Mouse (Mus musculus) inflammation-experienced regulatory T-cells, adult 6 months (primary cell): ENCODE results near the gene D630039A03Rik. TPM values are rescaled to one million over a fixed set of nuclear protein-coding genes. Genes with fewer than 3 reads are reported as not detected.
"Not testable (repeated sequence)": the region's sequence is repeated elsewhere in the genome, so short reads cannot be mapped to it uniquely, and the experiment has no call there.

ENCODE experiments used
- ATAC-seq: one replicate; pipeline ENCODE4 v1.8.0; 2017
- polyA plus RNA-seq, 3 experiments: library from polyadenylated mRNA; unstranded; fragments of 100-300 nt; shearing (Covaris generic); gene quantifications; one replicate each; pipeline ENCODE4 v1.2.1; 2017

The D630039A03Rik gene
- polyA plus RNA-seq, 3 experiments from 2014 or later, result 8.9 to 18.3 (median 18.2) TPM

- ATAC-seq, result no peak
Measured at GRCm38 (mm10) chr4:57924556-57925071, 8.5 kb upstream of the D630039A03Rik start.

- ATAC-seq, result no peak
Measured at GRCm38 (mm10) chr4:57922171-57922570, 6.1 kb upstream of the D630039A03Rik start.

GRCm38 (mm10) chr4:57920522-57920921 is 4.4 kb upstream of the D630039A03Rik start:
- ATAC-seq, result no peak

- no peak for ATAC-seq
Measured at GRCm38 (mm10) chr4:57919494-57920423, 3.7 kb upstream of the D630039A03Rik start.

DNA sequence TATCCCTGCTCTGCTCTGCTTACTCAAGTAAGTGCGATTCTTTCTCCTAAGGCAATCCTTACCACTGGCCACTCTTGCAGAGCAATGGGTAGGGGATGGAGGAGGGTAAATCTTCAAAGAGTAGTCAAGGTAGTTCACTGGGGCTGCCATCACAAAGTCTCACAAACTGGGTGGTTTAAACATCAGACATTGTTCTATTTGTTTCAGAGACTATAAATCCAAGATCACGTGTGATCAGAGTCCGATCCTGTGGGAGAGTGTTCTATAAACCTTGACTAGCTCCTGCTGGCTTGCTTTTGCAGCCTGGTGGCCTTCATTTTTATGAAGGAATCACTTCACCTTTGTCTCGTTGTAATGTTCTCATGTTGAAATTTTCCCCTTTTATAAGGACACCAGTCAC is 614 bp upstream of the D630039A03Rik start:
- ATAC-seq, result no peak

DNA sequence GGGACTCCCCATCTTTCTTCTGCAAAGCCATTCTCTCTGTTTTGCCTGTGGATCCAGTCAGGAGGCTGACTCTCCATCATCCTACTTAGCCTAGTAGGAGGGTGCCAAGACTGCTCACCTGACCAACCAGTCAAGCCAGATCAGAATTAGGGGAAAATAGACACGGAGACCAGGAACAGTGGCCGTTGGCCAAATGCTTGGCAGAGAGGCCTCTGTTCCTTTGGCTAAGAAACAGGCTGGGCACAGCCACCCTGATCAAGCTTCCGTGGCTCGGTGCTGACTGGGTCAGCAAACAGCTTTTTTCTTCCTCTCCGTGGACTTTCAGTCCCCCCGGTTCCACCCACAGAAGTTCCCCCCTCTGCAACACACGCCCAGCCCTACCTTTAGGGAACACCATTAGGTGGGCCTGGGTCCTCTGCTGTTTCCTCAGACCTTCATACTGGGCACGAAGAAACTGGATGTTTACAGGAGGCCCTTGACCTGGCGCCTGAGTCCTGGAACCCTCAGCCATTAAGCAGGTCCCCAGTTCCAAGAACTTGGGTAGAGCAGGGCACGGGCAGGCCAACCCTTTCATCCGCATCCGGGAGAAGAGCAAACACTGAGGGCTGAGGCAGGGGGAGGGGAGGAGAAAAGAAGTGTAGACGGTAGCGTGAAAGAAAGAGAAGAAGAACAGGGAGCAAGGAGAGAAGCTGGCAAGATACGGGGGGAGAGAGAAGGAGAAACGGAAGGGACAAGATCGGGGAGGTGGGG is 706 bp downstream of the D630039A03Rik start:
- ATAC-seq, result peak; percentile 75

DNA sequence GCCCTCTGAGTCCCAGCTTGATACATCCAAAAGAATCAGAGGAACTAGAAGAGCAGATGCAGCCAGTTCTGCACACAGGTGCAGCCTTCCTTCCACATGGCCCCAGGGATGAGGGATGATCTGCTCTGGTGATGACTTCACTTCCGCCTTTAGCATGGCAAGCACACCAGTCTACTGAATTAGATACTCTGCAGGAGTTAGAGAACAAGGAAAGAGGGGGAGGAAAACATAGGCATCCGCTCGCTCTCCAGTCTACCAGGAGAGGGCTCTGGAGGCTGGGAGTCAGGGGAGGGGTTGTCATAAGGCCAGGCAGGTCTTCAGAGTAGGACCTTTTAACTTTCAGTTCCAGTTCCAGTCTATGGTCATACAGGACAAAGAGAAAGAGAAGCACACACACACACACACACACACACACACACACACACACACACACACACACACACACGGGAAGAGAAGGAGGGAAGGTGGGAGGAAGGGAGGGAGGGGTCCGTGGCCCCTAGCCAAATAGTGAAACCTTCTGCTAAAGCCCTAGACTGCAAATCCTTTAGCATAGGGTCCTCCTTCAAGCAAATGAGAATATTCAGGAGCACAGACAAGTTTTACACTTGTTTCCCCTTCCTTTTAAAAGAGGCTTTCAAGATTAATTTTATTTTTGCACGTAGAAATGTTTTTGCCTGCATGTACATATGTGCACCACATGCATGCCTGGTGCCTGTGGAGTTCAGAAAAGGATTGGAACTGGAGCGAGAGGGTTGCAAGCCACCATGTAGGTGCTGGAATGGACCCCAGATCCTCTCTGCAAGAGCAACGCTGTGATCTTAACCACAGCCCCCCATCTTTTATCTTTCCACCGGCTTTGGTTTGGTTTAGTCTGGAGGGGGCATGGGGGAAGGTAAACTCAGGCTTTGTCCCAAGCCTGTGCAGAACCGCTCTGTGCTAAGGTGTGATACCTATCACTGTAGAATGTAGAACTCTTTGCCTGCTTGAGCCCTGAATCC is 1.6 kb downstream of the D630039A03Rik start:
- peak; percentile 7 for ATAC-seq

- no peak for ATAC-seq
Measured at GRCm38 (mm10) chr4:57913021-57913420, 3.1 kb downstream of the D630039A03Rik start.

GRCm38 (mm10) chr4:57908860-57909259 is 7.2 kb downstream of the D630039A03Rik start:
- no peak for ATAC-seq

DNA sequence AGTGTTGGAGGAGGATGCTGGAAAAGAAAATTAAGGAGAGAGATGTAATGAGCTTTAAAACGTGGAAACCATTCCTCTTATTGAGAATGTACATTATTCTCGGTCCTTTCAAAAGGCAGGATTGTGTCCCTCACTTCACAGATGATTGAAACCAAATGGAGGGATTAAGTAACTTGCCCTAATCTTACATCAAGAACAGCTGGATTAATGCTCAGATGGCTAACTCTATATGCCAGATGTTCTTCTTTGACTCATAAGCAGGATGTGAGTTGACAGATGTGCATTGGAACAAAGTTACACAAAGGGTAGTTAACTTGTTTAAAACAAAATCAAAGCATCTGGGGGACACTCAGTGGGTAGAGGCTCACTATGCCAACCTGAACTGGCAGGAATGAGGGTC is 9.4 kb downstream of the D630039A03Rik start:
- ATAC-seq, result no peak

DNA sequence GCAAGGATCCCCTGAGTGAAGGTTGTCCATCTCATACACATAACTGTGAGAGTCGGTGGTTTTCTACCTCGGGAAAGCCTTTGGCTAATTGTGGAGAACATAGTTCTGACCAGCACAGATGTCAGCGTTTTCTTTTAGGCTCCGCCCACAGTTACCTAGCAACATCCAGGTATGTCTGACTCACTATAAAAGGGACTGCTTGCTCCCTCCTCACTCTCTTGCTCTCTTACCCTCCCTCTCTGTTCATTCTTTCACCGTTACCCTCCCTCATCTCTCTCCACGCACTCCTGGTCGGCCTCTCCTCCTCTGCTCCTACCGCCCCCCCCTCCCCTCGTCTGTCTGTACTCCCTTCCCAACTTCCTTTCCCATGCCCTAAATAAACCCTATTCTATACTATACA is 11.5 kb downstream of the D630039A03Rik start:
- ATAC-seq, result peak; percentile 39

DNA sequence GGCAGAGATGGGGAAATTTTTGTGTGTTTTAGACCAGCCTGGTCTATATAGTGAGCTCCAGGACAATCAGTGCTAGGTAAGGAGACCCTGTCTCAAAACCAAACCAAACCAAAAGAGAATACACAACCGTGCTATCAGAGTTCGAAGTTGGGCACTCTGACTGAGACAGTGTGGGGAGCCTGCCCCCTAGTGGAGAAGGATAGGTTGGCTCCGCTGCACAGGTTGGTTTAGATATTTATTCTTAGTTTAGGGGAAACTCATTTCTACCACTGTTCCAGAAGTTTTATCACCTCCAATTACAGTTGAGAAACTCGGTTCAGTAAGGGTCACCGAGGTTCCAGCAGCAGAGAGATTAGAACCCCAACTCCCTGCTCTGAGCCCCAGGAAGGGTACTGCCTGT is 11.9 kb downstream of the D630039A03Rik start:
- peak; percentile 79 for ATAC-seq

DNA sequence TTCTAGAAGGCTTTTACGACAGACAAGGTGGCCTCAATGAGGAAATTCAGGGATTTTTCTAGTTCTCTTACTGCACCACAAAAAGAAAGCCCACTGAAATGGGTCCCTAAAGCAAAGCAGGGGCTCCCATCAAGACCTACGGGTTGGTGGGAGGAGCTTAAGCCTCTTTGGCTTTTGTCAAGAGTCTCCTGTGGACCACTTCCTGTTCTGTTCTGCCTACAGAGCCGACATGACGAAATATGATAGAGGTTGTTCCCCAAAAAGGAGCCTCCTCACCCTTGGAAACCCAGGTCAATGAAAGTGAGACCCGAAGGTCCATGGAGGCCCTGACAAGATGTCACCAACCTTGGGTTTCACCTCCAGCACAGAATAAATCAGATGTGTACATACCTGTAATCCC is 13.5 kb downstream of the D630039A03Rik start:
- ATAC-seq, result no peak

DNA sequence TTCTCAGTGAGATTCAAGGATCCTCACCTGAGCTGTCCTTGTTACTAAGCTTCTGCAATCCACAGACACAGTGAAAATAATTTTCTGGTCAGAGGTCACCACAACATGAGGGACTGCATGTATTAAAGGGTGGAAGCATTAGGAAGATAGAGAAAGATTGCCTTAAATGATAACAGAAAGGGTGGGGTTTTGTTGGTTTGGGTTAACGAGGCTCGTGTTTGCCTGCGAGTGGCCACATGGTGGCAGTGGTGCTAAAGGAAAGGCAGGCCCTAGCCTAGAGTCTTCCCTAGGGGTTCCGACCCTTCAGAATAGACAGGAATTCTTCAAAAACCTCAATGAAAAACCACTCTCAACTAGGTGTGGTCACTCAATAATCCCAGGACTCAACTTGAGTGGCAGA is 14.9 kb downstream of the D630039A03Rik start:
- peak; percentile 70 for ATAC-seq

- ATAC-seq, result peak; percentile 41
Measured at GRCm38 (mm10) chr4:57896631-57897030, 19.5 kb downstream of the D630039A03Rik start.

DNA sequence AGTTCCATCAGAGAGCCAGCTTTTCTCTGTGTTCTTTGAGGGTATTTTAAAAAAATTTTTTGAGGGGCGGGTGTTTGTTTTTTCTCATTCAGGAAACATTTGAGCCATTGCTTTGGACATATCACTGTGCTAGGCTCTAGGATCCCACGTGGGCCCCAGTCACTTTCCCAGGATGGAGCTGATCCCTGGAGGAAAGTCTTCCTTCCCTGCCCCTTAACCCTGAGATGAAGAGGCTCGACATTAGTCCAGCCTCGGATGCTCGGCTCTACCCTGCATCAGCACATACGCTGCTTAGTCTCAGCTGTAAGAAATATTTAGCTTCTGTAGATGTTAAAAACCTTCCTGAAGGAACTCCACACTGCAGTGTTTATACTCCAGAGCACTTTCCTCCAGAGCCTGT is 20.2 kb downstream of the D630039A03Rik start:
- ATAC-seq, result no peak

GRCm38 (mm10) chr4:57895140-57895539 is 21.0 kb downstream of the D630039A03Rik start:
- ATAC-seq, result no peak

- no peak for ATAC-seq
Measured at GRCm38 (mm10) chr4:57892001-57892586, 24.0 kb downstream of the D630039A03Rik start.

DNA sequence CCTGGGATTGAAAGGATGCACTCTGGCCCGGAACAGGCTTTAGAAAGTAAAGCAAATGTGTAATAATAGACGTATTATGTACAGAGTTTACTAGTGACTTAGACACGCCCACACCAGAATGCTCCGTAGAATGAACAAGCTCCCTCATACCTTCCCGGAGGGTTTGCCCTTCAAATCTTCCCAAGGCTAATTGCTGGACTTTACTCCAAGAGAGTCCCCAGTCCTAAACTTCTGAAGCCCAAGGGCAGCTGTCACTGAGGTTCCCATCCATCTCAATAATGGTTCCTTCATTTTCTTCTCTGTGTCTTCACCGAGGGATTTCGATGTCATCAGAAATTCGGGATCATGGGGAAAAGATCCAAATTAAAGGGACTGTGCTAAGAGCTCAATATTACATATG is 26.3 kb downstream of the D630039A03Rik start:
- no peak for ATAC-seq

- not testable (repeated sequence) for ATAC-seq
Measured at GRCm38 (mm10) chr4:57888978-57889377, 27.1 kb downstream of the D630039A03Rik start.

DNA sequence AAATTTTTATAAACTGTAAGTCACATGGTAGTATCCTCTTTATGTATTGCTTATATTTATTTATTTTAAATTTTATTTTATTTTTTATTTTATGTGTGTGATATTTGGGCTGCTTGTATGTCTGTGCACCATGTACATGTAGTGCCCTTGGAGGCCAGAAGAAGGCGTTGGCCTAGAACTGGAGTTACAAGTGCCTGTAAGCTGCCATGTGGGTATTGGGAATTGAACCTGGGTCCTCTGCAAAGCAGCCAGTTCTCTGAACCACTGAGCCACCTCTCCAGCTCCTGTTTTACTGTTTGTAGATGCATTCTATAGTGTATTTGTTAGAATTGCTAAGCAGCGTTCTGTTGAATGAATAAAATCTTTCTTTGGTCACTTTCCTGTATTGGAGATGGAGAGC is 27.9 kb downstream of the D630039A03Rik start:
- no peak for ATAC-seq

GRCm38 (mm10) chr4:57886888-57887230 is 29.2 kb downstream of the D630039A03Rik start:
- ATAC-seq, result no peak
